Mouse (Mus musculus): ENCODE results near the gene Sync. TPM values are rescaled to one million over a fixed set of nuclear protein-coding genes. Genes with fewer than 3 reads are reported as not detected.

The Sync gene
- polyA plus RNA-seq (2012; fragmentation: generic; extraction: Trizol), result 1 to 10 TPM in 1 of 2 experiments, under 1 TPM in 1; 0.04 to 1.4 TPM

GRCm38 (mm10) chr4:129287472-129287981 is at the start of gene Sync:
Gene Sync, plus strand, starts transcription at chr4:129287617.

DNA sequence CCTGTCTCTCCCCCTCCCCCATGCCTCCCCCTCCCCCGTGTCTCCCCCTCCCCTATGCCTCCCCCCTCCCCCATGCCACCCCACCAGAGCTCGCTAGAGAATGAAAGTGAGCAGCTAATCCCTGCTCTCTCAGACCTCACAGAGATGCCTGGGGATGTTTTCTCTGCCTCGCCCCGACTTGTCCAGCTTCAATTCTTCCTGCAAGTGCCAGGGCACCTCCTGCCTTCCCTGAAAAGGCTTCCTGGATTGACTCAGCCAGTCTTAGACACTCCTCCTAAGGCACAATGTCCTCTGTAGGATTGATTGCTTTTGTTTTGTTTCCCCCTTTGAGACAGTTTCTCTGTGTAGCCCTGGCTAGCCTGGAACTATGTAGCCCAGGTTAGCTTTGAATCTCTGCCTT is 26.2 kb upstream of the Sync start, which contains the start of gene C77080:
Gene C77080 (minus strand): TSS at position 209 of the 400 bp plus-strand sequence.

GRCm38 (mm10) chr4:129335216-129336074 is 48.0 kb downstream of the Sync start, which contains the start of the genes Rbbp4 and Zbtb8os:
Gene Rbbp4, minus strand, starts transcription at chr4:129335370.
Gene Zbtb8os, plus strand, starts transcription at chr4:129335695.

Other genes with a start within 250 kb of the Sync start
- gene Rnf19b, start 229.3 kb upstream of the Sync start, polyA plus RNA-seq (2012; fragmentation: generic; extraction: Trizol), result 10 to 100 TPM; 15.5 to 24.0 TPM
- gene Tmem54, start 182.1 kb upstream of the Sync start, polyA plus RNA-seq (2012; fragmentation: generic; extraction: Trizol), result not detected
- under 1 TPM in 1 of 2 experiments, not detected in 1; 0.02 TPM for gene Hpca, start 165.6 kb upstream of the Sync start, polyA plus RNA-seq (2012; fragmentation: generic; extraction: Trizol)
- gene Fndc5, start 150.6 kb upstream of the Sync start, polyA plus RNA-seq (2012; fragmentation: generic; extraction: Trizol), result under 1 TPM in 1 of 2 experiments, not detected in 1; 0.05 TPM
- 1 to 10 TPM in 1 of 2 experiments, under 1 TPM in 1; 0.56 to 8.2 TPM for gene S100pbp, start 97.9 kb upstream of the Sync start, polyA plus RNA-seq (2012; fragmentation: generic; extraction: Trizol)
- gene Yars, start 97.9 kb upstream of the Sync start, polyA plus RNA-seq (2012; fragmentation: generic; extraction: Trizol), result 10 to 100 TPM; 42.9 to 57.8 TPM
- 10 to 100 TPM in 1 of 2 experiments, 1 to 10 TPM in 1; 7.0 to 19.9 TPM for gene C77080, start 26.2 kb upstream of the Sync start, polyA plus RNA-seq (2012; fragmentation: generic; extraction: Trizol)
- 100 to 1,000 TPM in 1 of 2 experiments, 10 to 100 TPM in 1; 91.9 to 133 TPM for gene Rbbp4, start 47.8 kb downstream of the Sync start, polyA plus RNA-seq (2012; fragmentation: generic; extraction: Trizol)
- gene Zbtb8os, start 48.1 kb downstream of the Sync start, polyA plus RNA-seq (2012; fragmentation: generic; extraction: Trizol), result 10 to 100 TPM in 1 of 2 experiments, 1 to 10 TPM in 1; 2.4 to 26.0 TPM
- gene Zbtb8a, start 90.5 kb downstream of the Sync start, polyA plus RNA-seq (2012; fragmentation: generic; extraction: Trizol), result 1 to 10 TPM; 1.4 to 8.8 TPM
- under 1 TPM in 1 of 2 experiments, not detected in 1; 0.01 TPM for gene Zbtb8b, start 153.2 kb downstream of the Sync start, polyA plus RNA-seq (2012; fragmentation: generic; extraction: Trizol)
- 10 to 100 TPM in 1 of 2 experiments, 1 to 10 TPM in 1; 2.2 to 20.7 TPM for gene Bsdc1, start 174.0 kb downstream of the Sync start, polyA plus RNA-seq (2012; fragmentation: generic; extraction: Trizol)
- not detected for gene Tssk3, start 203.4 kb downstream of the Sync start, polyA plus RNA-seq (2012; fragmentation: generic; extraction: Trizol)
- gene Fam229a, start 203.6 kb downstream of the Sync start, polyA plus RNA-seq (2012; fragmentation: generic; extraction: Trizol), result under 1 TPM in 1 of 2 experiments, not detected in 1; 0.09 TPM
- 100 to 1,000 TPM in 1 of 2 experiments, 10 to 100 TPM in 1; 57.5 to 148 TPM for gene Marcksl1, start 226.0 kb downstream of the Sync start, polyA plus RNA-seq (2012; fragmentation: generic; extraction: Trizol)